Mouse (Mus musculus): ENCODE data around the gene Cyp2u1. TPM values are rescaled to one million over a fixed set of nuclear protein-coding genes. Genes with fewer than 3 reads are reported as not detected.

Gene Cyp2u1
- total RNA-seq, 2 experiments from 2014 or later: 11.1 to 11.6 TPM

DNA sequence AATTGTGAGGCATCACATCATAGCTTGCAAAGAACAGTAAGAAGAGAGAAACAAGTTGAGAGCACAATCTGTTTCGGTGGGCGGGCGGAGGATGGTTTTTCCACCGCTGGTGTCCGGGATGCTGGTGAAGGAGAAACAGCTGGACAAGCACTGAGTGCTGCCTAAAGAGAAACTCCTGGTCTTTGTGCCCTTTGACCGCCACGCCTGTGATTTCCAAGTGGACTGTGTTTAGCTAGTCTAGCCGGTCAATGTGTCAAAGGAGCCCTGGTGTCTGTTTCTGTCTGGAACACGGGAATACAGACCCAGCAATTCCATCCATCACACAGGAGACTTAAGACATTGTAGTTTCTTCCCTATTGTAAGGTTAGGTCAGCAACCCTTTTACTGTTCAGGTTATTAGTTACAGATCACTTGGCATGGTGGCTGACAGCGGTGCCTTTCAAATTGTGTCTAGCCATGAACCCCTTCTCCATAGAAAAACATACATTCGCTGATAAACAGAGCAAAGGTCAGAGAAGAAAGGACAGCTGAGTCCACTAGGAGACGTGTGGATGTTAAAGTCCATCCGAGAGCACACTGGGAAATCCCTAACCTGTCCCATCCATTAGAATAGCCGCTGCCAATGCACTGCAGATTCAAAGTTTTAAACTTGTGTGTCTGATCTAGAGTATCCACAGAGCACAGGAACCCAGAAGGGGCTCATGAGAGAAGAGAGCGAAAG lies 39.1 kb downstream of the Cyp2u1 start:
- intact Hi-C loops (cut with DNase I): no loop called here
- DNase-seq: no peak

DNA sequence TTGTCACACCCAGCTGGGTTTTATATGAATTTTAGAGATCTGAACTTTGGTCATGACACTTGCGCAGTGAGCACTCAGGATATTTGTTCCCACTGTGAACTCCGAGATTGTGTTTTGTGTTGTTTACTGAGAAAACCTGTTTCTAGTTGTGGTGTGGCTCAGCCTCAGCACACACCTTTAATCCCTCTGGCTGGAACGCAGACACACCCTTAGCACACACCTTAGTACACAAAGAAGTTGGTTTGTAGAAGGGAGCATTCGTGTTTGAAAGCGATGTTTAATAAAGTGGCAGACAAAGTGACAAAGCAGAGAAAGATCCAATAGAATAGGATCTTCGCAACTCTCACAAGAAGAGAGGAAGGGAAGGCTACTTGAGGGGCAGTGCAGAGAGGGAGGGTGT lies 42.6 kb downstream of the Cyp2u1 start:
- DNase-seq: no peak
- intact Hi-C loops (cut with DNase I): no loop called here

DNA sequence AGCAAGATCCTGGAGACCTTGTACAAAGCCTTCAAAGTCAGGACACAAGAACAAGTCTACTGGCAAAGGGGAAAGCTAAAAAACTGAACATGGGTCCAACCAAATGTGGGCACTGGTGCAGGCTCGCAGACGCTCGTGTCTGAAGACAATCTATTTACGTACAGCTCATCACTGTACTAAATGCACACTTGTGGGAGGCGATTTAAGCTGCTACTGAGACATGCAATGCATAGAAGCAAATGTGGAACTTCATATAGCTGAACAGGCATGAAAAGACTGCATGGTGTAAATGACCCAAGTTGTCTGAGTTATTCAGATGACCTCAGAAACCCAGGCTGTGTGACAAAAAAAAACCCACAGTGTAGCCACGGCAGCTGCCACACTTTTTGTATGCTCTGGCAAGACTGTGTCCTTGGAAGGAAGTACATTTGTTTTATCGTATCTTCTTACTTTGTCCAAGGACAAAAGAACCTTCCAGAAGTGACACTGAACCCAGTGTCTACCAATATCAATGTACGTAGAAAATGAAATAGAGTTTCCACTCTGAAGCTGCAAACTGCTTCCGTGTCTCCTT lies 43.5 kb downstream of the Cyp2u1 start:
- intact Hi-C loops (cut with DNase I): no loop called here
- no peak for DNase-seq

DNA sequence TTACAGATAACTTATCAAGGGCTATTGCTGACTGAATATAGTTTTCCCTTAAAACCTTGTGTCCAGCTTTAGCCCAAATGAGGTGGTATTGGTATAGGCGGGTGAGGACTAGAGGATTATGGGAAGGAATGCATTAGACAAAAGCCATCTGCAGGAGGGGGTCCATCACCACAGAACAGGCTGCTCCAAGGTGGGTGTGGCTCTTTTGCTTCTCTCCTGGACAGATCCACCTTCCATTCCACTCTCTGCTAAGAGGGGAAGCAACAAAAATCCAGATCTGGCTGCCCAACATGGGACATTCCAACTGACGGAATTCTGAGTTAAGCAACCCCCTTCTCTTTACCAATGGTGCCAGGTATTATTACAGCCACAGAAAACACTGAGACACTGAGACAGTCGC lies 44.1 kb downstream of the Cyp2u1 start:
- intact Hi-C loops (cut with DNase I): no loop called here
- no peak for DNase-seq

DNA sequence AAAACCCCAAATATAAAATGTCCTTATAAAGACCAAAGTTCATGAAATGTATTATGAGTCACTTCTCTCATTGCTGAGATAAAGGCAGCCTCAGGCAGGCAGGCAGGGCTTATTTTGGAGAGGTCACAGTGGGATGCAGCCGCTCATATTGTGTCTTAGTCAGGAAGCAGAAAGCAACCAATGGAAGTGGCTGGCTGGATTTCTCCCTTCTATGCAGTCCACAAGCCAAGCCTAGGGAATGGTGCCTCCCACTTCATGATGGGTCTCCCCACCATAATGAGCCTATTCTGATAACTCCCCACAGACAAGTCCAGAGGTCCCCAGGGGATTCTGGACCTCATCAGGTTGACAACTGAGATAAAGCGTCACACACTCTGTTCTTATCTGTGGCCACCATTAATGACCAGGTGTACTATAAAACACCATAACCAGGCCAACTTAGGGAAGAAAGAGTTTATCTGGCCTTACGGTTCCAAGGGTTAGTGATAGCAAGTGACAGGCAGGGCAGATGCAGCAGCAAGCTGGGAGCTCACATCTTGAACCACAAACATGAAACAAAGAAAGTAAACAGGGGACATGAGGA lies 47.5 kb downstream of the Cyp2u1 start:
- intact Hi-C loops (cut with DNase I): no loop called here
- DNase-seq: no peak

DNA sequence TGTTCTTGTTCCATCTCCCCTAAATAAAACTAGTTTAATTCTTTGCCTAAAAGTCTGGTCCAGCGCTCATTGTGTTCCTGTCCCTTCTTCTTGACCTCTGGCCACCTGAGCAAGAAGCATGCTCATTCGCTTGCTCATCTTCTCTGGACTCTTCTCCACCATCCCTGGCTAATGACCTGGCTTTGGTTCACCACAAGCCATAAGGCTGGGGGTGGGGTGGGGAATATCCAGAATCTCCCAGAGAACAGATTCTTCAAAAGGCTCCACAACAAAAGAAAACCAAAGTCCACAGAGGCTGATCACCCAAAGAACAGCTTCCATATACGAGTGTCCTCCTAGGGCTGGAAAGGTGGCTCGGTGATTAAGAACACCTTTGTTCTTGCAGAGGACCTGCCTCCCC lies 48.0 kb downstream of the Cyp2u1 start:
- intact Hi-C loops (cut with DNase I): no loop called here

DNA sequence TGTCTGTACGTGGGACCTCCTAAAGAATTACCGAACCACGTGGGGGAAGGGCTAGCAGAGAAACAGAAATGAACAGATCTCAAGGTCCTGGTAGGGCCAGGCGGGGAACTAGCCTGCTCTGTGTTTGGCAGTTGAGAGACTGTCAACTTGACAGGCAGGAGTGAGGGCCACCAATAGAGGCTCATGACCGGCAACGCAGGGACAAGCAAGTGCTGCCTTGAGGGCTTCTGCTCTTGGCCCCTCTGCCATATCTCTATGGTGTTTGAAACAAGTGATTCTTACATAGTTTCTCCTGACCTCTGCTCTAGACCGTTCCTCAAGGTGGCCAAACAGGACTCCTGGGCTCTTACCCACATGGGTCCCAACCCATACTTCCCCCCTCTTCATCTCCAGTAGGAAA lies 51.4 kb downstream of the Cyp2u1 start:
- intact Hi-C loops (cut with DNase I): no loop called here
- DNase-seq: no peak

More for the DNA sequence above, 48.0 kb downstream of the Cyp2u1 start:
- DNase-seq: no peak

DNA sequence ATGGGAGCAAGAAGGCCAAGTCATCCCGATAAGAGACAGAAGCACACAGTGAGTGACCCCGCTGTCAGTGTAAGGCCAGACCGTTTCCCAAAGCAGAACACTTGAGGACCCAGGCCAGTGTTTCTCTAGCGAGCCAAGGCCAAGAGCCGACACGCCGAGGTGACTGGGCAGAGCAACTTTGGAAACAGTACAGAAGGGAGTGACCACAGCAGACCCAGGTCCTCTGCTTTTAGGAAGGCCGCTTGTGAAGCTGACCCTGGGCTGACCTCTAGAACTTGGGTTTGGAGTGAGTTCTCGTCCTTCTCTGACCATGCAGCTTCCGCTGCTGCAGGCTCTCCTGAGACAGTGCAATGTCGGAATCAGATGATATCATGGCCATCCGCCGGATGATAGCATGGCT lies 52.0 kb downstream of the Cyp2u1 start:
- no peak for DNase-seq
- intact Hi-C loops (cut with DNase I): no loop called here

DNA sequence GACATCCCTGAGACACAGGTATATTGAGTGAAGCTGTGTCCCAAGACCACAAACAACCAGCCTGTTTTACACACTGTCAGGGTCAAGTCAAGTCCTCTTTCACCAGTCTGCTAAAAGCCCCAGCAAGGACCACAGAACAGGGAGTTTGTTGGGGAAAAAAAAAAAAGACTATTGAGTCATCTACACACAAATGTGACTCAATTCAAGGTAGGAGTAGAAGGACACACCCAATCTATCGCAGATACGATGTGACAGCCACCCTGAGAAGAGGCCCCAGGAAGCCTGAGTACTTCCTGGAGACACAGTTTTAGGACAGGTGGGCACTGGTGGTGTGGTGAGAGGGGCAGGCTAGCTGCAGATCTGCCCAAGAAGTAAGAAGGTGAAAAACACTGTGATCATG lies 52.7 kb downstream of the Cyp2u1 start:
- intact Hi-C loops (cut with DNase I): no loop called here
- no peak for DNase-seq

DNA sequence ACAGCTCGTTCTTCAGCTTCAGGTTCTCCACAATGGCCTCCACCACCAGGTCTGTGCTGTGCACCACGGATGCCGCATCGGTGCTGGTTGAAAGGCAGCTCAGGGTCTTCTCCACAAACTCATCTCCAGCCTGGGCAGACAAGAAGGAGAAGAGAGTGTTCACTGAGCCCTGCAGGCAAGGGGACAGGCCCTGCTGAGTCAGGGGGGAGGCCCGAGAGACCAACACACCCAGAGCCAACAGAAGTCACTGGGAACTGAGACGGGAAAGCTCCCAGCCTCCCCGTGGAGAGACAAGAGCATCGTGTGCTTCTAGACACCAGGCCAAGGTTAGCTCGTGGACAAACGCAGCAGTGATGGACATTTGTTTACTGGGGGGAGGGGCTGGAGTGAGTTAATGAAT lies 54.6 kb downstream of the Cyp2u1 start:
- DNase-seq: no peak
- intact Hi-C loops (cut with DNase I): no loop called here

DNA sequence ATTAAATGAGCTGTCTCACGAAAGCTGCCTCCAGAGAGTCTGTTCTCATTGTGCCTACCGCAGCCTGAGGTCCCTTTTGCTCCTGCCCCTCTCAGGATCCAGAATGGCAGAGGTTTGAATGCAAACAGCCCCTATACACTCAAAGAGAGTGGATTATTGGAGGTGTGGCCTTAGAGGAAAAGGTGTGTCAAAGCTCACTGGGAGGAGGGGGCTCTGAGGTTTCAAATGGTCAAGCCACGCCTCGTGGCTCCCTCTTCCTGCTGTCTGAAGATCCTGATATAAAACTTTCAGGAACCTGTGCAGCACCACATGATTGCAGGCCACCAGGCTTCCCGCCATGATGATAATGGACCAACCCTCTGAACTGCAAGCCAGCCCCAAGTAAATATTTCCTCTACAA lies 55.2 kb downstream of the Cyp2u1 start:
- DNase-seq: no peak
- intact Hi-C loops (cut with DNase I): no loop called here

DNA sequence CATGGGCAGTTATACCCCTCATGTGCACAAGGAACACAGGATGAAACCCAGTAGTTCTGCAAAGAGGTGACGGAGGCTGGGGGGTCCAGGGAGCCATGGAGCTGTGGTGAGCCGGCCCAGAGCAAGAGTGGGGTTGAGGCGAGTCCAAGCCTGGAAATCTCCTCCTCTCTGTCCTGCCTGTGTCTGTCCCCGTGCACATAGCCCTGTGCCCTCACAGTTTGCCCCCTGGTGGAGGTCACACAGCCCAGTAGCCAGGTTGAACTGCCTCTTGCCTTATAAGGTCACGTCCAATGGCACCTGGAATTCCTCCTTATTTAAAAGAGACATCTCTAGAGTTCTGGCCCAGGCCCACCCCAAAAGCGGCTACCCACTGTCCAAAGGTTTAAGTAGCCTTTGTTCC lies 55.6 kb downstream of the Cyp2u1 start:
- intact Hi-C loops (cut with DNase I): no loop called here
- DNase-seq: no peak

DNA sequence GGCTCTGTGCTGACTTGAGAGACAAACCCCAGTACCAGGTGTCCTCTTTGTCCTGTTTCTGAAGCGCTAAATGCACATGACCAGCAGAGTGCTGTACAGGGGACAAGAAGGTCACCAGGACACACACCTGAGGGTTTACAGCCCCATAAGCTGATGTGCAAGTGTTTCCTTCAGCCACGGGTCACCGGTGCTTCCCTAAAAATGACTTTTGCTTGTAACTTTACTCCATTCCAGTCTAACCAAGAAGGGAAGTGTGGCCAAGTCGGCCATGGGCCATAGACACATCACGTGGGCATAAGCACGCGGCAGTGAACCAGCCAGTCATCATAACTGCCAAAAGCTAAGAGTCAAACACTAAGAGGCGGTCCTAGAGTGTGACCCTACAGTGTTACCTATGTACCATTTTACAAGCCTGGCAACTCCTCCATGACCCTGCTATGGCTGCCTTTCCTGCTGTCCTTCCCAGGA lies 56.4 kb downstream of the Cyp2u1 start:
- intact Hi-C loops (cut with DNase I): no loop called here
- no peak for DNase-seq

DNA sequence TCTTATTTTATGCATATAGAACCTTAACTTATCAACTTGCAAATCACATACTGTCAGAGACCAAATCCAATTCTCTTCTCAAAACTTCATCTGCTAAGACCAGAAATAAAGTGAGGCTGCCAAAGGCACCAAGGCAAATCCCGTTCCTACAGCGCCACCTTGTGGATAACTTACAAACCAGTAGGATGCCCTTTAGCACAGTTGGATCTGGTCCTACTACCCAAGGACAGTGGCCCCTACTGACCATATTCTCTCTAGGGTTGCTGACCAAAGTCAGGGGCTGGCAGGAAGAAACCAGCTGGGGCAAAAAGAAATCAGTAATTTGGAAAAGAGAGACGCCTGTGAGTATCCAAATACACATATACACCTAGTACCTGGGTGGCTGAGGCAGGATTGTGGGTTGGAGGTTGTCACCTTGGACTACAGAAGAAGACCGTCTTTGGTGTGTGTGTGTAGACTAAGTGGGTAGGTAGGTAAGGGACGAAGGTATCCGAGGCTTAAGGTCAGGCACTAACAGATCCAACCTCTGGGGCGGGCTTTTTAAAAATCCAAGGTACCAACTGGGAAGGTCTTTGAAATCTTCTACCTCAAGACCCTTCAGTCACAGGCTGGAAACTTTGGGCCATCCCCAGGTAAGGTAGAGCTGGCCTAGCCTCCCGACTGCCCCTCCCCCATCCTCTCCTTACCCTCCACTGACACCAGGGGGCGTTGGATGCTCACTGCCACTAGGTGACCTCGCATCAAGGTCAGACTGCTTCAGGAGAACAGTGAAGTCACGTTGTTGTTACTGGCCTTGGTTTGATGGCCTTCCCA lies 57.1 kb downstream of the Cyp2u1 start:
- intact Hi-C loops (cut with DNase I): no loop called here
- peak; percentile 28 to 29 for DNase-seq

Other genes with a start within 250 kb of the Cyp2u1 start
- gene Lef1, start 192.8 kb downstream of the Cyp2u1 start, total RNA-seq (2021): 1 to 10 TPM in 1 of 2 experiments, under 1 TPM in 1; 0.32 to 1.1 TPM
- gene Hadh, start 31.1 kb downstream of the Cyp2u1 start, total RNA-seq (2021): 100 to 1,000 TPM; 176 to 189 TPM
- 1 to 10 TPM; 1.4 to 2.2 TPM for gene Sgms2, start 188.2 kb upstream of the Cyp2u1 start, total RNA-seq (2021)